Mouse (Mus musculus) bone marrow macrophage, adult 2 months (primary cell): ENCODE results near the gene Gprc5a. TPM values are rescaled to one million over a fixed set of nuclear protein-coding genes. Genes with fewer than 3 reads are reported as not detected.

Source experiments
- H3K27ac ChIP-seq: 2 replicates; pipeline ENCODE4 v1.5.1; 2012; ENCODE audit warnings: low read depth, low read length; ENCODE audit not compliant: insufficient read depth
- H3K4me1 ChIP-seq: 2 replicates; pipeline ENCODE4 v1.6.1; 2012; ENCODE audit warnings: low read length; ENCODE audit not compliant: control insufficient read depth, insufficient read depth
- H3K4me3 ChIP-seq: 2 replicates; pipeline ENCODE4 v1.5.1; 2012; ENCODE audit warnings: mild to moderate bottlenecking, low read length, moderate library complexity; ENCODE audit not compliant: insufficient read depth
- CTCF ChIP-seq: IDR thresholded peaks from 2 replicates; pipeline ENCODE4 v1.5.1; 2012; ENCODE audit warnings: low read depth, mild to moderate bottlenecking, low read length, moderate library complexity
- POLR2A ChIP-seq: IDR thresholded peaks from 2 replicates; pipeline ENCODE4 v1.6.1; 2012; ENCODE audit warnings: mild to moderate bottlenecking, low read depth, low read length, borderline replicate concordance
- polyA plus RNA-seq: library from polyadenylated mRNA; stranded (reverse); fragments of >200 nt; gene quantifications from 2 replicates; pipeline ENCODE4 v1.2.4, GENCODE M21; 2012; ENCODE audit not compliant: missing spikeins, insufficient read depth, insufficient read length

The Gprc5a gene
- polyA plus RNA-seq, 1 experiment: not detected

- no peak overlapping the region for H3K27ac ChIP-seq
- no peaks in the 10 kb centered on the region for H3K4me1 ChIP-seq
- TF ChIP-seq CTCF (no peak), POLR2A (no peak)
- no peak overlapping the region for H3K4me3 ChIP-seq
These were observed 25.2 kb downstream of the Gprc5a start for GRCm38 (mm10) chr6:135090661-135091060.

- no peak overlapping the region for H3K27ac ChIP-seq
- no peak for TF ChIP-seq CTCF
- no peak for TF ChIP-seq POLR2A
- H3K4me3 ChIP-seq: no peak overlapping the region
- H3K4me1 ChIP-seq: no peaks in the 10 kb centered on the region
These were observed 27.5 kb downstream of the Gprc5a start for GRCm38 (mm10) chr6:135092798-135093470.

DNA sequence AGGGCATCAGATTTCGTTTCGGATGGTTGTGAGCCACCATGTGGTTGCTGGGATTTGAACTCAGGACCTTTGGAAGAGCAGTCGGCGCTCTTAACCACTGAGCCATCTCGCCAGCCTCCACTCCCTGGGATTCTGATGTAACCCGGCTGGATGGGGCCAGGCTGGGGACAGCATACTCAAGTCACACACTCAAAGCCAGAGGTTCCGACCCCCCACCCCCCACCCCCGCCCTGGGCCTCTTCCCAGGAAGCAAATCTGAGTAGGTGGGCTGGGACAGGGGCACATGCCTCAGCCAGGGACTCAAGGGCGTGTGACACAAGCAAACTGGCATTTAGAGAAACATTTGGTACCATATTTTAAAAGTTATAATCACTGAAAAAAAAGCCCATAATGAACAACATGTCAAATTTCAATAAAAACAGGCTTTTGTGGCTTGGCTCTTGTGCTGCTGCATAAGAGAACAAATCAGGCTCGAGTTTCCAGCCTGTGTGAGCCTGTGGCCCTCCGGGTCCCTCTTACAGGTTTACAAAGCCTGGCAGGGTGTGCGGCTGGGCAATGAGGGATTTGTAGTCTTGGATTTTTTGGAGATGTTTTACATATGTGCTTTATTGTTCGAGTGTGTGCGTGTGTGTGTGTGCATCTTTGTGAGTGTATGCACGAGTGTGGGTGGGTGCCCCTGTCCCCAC, 35.5 kb downstream of the Gprc5a start:
- Histone ChIP-seq H3K27ac (no peak overlapping the region), H3K4me1 (no peaks in the 10 kb centered on the region), H3K4me3 (no peak overlapping the region)
- TF ChIP-seq CTCF (no peak), POLR2A (no peak)

DNA sequence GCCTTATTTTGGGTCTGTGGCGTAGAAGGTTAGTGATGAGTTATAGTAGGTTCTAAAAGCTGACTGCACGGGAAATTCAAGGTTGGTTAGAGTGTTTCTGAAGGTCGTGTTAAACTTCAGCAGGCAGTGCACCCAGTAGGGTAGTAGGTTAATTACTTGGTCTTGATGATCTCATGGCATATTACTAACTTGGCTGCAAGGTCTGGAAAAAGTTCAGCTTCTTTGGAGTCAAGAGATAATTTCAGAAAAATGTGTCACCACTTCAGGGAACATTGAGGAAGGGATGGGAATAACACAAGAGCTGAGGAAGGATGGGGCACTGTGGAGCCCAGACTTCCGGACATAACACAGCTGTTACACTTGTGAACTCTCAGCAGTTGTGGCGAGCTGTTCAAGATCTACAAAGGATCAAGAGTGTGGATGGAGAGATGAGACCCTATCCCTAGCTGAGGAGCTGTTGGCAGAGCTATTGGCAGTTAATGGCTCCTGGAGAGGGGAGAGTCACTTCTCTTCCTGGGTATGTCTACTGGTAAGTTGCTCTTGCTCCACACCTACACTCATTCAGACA, 37.4 kb downstream of the Gprc5a start:
- H3K4me3 ChIP-seq: no peak overlapping the region
- no peak overlapping the region for H3K27ac ChIP-seq
- TF ChIP-seq POLR2A (no peak), CTCF (no peak)
- no peaks in the 10 kb centered on the region for H3K4me1 ChIP-seq

DNA sequence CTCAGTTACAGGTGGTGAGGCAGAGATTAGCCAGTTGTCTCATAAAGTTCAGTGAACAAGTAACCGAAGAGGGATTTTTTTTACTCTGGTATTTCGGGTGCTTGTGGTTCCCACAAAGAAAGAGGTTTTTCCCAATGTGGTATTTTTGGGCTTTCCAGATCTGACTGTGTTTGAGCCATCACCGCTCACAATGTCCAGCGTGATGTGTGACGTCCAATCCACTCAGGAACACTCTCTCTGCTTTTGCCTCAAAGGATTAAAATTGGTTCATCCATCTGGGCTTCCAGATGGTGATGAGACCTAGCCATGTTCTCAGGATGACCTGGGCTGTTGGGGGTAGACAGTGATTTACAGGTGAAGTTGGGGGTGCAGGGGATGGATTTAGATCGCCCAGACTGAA, 41.6 kb downstream of the Gprc5a start:
- H3K4me1 ChIP-seq: no peaks in the 10 kb centered on the region
- H3K4me3 ChIP-seq: no peak overlapping the region
- H3K27ac ChIP-seq: no peak overlapping the region
- TF ChIP-seq CTCF (no peak), POLR2A (no peak)

- H3K4me1 ChIP-seq: peaks cover 6% of the 10 kb centered on the region; the same call in 1 of the 2 replicates
- no peak for TF ChIP-seq CTCF
- no peak for TF ChIP-seq POLR2A
- no peak overlapping the region for H3K27ac ChIP-seq
These were observed 47.1 kb downstream of the Gprc5a start for GRCm38 (mm10) chr6:135112411-135113113.

GRCm38 (mm10) chr6:135113114-135113436, 47.6 kb downstream of the Gprc5a start:
- no peak for TF ChIP-seq CTCF
- no peak for TF ChIP-seq POLR2A

More at GRCm38 (mm10) chr6:135112411-135113113, 47.1 kb downstream of the Gprc5a start:
- H3K4me3 ChIP-seq: no peak overlapping the region

DNA sequence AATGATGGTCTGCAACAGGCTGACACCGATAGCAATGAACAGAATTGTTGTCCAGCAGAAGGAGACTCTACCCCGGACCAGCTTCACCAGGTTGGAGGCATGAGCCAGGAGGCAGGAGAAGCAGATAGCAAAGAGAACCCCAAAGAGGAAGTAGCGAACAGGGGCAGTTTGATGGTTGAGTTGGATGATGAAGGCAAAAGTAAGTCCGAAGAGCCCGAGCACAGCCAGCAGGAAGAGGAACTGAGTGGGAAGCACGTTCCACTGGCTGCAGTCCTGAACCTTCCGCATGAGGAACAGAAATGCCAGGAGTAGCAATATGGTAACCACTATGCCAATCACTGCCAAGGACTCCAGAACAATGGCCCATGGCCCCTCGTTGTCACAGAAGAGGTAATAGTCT, 51.0 kb downstream of the Gprc5a start:
- TF ChIP-seq CTCF (no peak), POLR2A (no peak)
- no peak overlapping the region for H3K27ac ChIP-seq
- no peak overlapping the region for H3K4me3 ChIP-seq
- H3K4me1 ChIP-seq: peaks cover 6% of the 10 kb centered on the region; the same call in 1 of the 2 replicates

More at GRCm38 (mm10) chr6:135113114-135113436, 47.6 kb downstream of the Gprc5a start:
- no peak overlapping the region for H3K4me3 ChIP-seq
- peaks cover 6% of the 10 kb centered on the region; the same call in 1 of the 2 replicates for H3K4me1 ChIP-seq
- no peak overlapping the region for H3K27ac ChIP-seq

DNA sequence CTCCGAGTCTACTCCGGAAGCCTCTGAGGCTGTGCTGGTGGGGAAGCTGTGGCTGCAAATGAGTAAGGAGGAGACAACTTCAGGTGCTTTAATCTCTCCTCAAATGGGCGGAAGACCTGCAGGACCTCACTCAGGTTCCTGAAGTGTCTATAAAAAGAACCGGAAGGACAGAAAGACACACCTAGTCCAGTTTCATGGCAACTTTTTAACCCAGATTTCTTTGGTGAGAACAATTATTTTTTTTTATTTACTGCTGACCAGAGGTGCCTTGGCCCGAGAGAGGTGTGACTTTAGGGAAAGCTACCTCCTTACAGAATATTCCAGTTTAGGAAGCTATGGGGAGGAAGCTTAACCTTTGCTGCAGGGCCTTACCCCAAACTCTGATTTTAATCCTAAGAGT, 52.7 kb downstream of the Gprc5a start, which contains the start of gene Gprc5d:
Gene Gprc5d (minus strand): TSS at position 101 of the 400 bp plus-strand sequence.
- no peak for TF ChIP-seq POLR2A
- TF ChIP-seq CTCF: no peak
- H3K4me1 ChIP-seq: peaks cover 6% of the 10 kb centered on the region; the same call in 1 of the 2 replicates
- H3K27ac ChIP-seq: no peak within 1 kb of the TSS
- H3K4me3 ChIP-seq: no peak within 1 kb of the TSS
